Mouse (Mus musculus) MEL (cell line): ENCODE data around the gene Adgrg7. TPM values are rescaled to one million over a fixed set of nuclear protein-coding genes. Genes with fewer than 3 reads are reported as not detected.

Experiments
- DNase-seq: peaks from one replicate; pipeline ENCODE4 v3.0.0; 2011; ENCODE audit warnings: low read depth, low spot score
- H3K27ac ChIP-seq: 2 replicates; pipeline ENCODE4 v1.5.1; 2012; ENCODE audit warnings: low read depth, mild to moderate bottlenecking, control low read depth, low read length, moderate library complexity; ENCODE audit not compliant: control insufficient read depth
- H3K27me3 ChIP-seq, 2 experiments: fragments of 150-350 bp in 1 of 2; sonication (generic) in 1 of 2; 2 replicates each; pipeline ENCODE4 v1.6.1; 2012; ENCODE audit warnings: low read length in 2 of 2, mild to moderate bottlenecking in 2 of 2, improper control_type of control experiment in 1 of 2, moderate library complexity in 1 of 2; ENCODE audit not compliant: insufficient read depth in 2 of 2, control insufficient read depth in 1 of 2
- H3K36me3 ChIP-seq, 2 experiments: 2 replicates each; pipeline ENCODE4 v1.6.1; 2012 to 2014; ENCODE audit warnings: low read length in 2 of 2, improper control_type of control experiment in 1 of 2, inconsistent platforms in 1 of 2, mild to moderate bottlenecking in 1 of 2; ENCODE audit not compliant: insufficient read depth in 2 of 2, control insufficient read depth in 1 of 2
- H3K4me1 ChIP-seq, 2 experiments: fragments of 150-350 bp in 1 of 2; sonication (generic) in 1 of 2; 2 replicates each; pipeline ENCODE4 v1.6.1; 2012; ENCODE audit warnings: low read length in 2 of 2, improper control_type of control experiment in 1 of 2, mild to moderate bottlenecking in 1 of 2; ENCODE audit not compliant: insufficient read depth in 2 of 2, control insufficient read depth in 1 of 2
- H3K4me3 ChIP-seq, 2 experiments: fragments of 150-350 bp in 1 of 2; sonication (generic) in 1 of 2; 2 replicates each; pipeline ENCODE4 v1.5.1; 2012; ENCODE audit warnings: low read depth in 2 of 2, low read length in 2 of 2, mild to moderate bottlenecking in 2 of 2, moderate library complexity in 2 of 2, control low read depth in 1 of 2, improper control_type of control experiment in 1 of 2; ENCODE audit not compliant: control insufficient read depth in 1 of 2, insufficient read depth in 1 of 2
- H3K79me2 ChIP-seq: 2 replicates; pipeline ENCODE4 v1.6.1; 2012; ENCODE audit warnings: mild to moderate bottlenecking, low read length, moderate library complexity; ENCODE audit not compliant: control insufficient read depth, poor library complexity, insufficient read depth
- H3K9ac ChIP-seq: 2 replicates; pipeline ENCODE4 v1.6.1; 2012; ENCODE audit warnings: low read depth, mild to moderate bottlenecking, control low read depth, low read length, moderate library complexity; ENCODE audit not compliant: control insufficient read depth, poor library complexity, severe bottlenecking
- H3K9me3 ChIP-seq: fragments of 150-350 bp; sonication (generic); replicated peaks from 2 replicates; pipeline ENCODE4 v1.6.1; 2012; ENCODE audit warnings: mild to moderate bottlenecking, low read length, improper control_type of control experiment, moderate library complexity; ENCODE audit not compliant: insufficient read depth
- BHLHE40 ChIP-seq: IDR thresholded peaks from 2 replicates; pipeline ENCODE4 v1.6.1; 2012; ENCODE audit warnings: low read depth, mild to moderate bottlenecking, inconsistent platforms, low read length, improper control_type of control experiment, borderline replicate concordance
- CHD1 ChIP-seq: IDR thresholded peaks from 2 replicates; pipeline ENCODE4 v1.6.1; 2012; ENCODE audit warnings: low read depth, mild to moderate bottlenecking, inconsistent platforms, low read length, improper control_type of control experiment
- CHD2 ChIP-seq: IDR thresholded peaks from 2 replicates; pipeline ENCODE4 v1.6.1; 2011; ENCODE audit warnings: low read length, improper control_type of control experiment
- EP300 ChIP-seq, 2 experiments: IDR thresholded peaks; 2 replicates each; pipeline ENCODE4 v1.6.1; 2011; ENCODE audit warnings: improper control_type of control experiment in 2 of 2, low read length in 2 of 2, low read depth in 1 of 2, mild to moderate bottlenecking in 1 of 2
- ETS1 ChIP-seq: IDR thresholded peaks from 2 replicates; pipeline ENCODE4 v1.6.1; 2012; ENCODE audit warnings: low read depth, mild to moderate bottlenecking, inconsistent platforms, low read length, improper control_type of control experiment, moderate library complexity
- GATA1 ChIP-seq: IDR thresholded peaks from 2 replicates; pipeline ENCODE4 v1.6.1; 2011; ENCODE audit warnings: low read depth, low read length, improper control_type of control experiment
- KAT2A ChIP-seq: conservative IDR thresholded peaks from 2 replicates; pipeline ENCODE4 v1.6.1; 2012; ENCODE audit warnings: low read depth, low read length, improper control_type of control experiment, inconsistent platforms
- MAFK ChIP-seq: IDR thresholded peaks from 2 replicates; pipeline ENCODE4 v1.6.1; 2011; ENCODE audit warnings: low read depth, mild to moderate bottlenecking, low read length, improper control_type of control experiment, borderline replicate concordance
- MAX ChIP-seq: IDR thresholded peaks from 2 replicates; pipeline ENCODE4 v1.6.1; 2011; ENCODE audit warnings: low read length, improper control_type of control experiment
- MXI1 ChIP-seq: IDR thresholded peaks from 2 replicates; pipeline ENCODE4 v1.6.1; 2011; ENCODE audit warnings: mild to moderate bottlenecking, low read depth, low read length, improper control_type of control experiment
- MYC ChIP-seq: IDR thresholded peaks from 2 replicates; pipeline ENCODE4 v1.6.1; 2011; ENCODE audit warnings: low read depth, mild to moderate bottlenecking, low read length, improper control_type of control experiment, moderate library complexity
- NELFE ChIP-seq: IDR thresholded peaks from 2 replicates; pipeline ENCODE4 v1.6.1; 2011; ENCODE audit warnings: low read depth, low read length, improper control_type of control experiment
- POLR2A ChIP-seq, 2 experiments: IDR thresholded peaks; 2 replicates each; pipeline ENCODE4 v1.6.1; 2011 to 2012; ENCODE audit warnings: low read length in 2 of 2, mild to moderate bottlenecking in 2 of 2, control low read depth in 1 of 2, improper control_type of control experiment in 1 of 2, low read depth in 1 of 2, moderate library complexity in 1 of 2; ENCODE audit not compliant: control insufficient read depth in 1 of 2, insufficient read depth in 1 of 2, poor library complexity in 1 of 2
- POLR2AphosphoS2 ChIP-seq: IDR thresholded peaks from 2 replicates; pipeline ENCODE4 v1.6.1; 2011; ENCODE audit warnings: low read length, improper control_type of control experiment
- RCOR1 ChIP-seq: IDR thresholded peaks from 2 replicates; pipeline ENCODE4 v1.6.1; 2012; ENCODE audit warnings: low read depth, mild to moderate bottlenecking, inconsistent platforms, low read length, improper control_type of control experiment
- SIN3A ChIP-seq: IDR thresholded peaks from 2 replicates; pipeline ENCODE4 v1.6.1; 2012; ENCODE audit warnings: low read length, improper control_type of control experiment, inconsistent platforms
- TBP ChIP-seq: IDR thresholded peaks from 2 replicates; pipeline ENCODE4 v1.8.0; 2011; ENCODE audit warnings: low read depth, low read length, improper control_type of control experiment
- TCF12 ChIP-seq: IDR thresholded peaks from 2 replicates; pipeline ENCODE4 v1.6.1; 2014; ENCODE audit warnings: low read depth, mild to moderate bottlenecking, inconsistent platforms, low read length, improper control_type of control experiment, moderate library complexity
- USF1 ChIP-seq: IDR thresholded peaks from 2 replicates; pipeline ENCODE4 v1.6.1; 2014; ENCODE audit warnings: low read depth, mild to moderate bottlenecking, inconsistent platforms, low read length, improper control_type of control experiment, moderate library complexity
- USF2 ChIP-seq, 2 experiments: IDR thresholded peaks; 2 replicates each; pipeline ENCODE4 v1.6.1; 2011 to 2012; ENCODE audit warnings: improper control_type of control experiment in 2 of 2, low read length in 2 of 2, borderline replicate concordance in 1 of 2, inconsistent platforms in 1 of 2, low read depth in 1 of 2, mild to moderate bottlenecking in 1 of 2; ENCODE audit not compliant: insufficient read depth in 1 of 2
- ZMIZ1 ChIP-seq: IDR thresholded peaks from 2 replicates; pipeline ENCODE4 v1.6.1; 2012; ENCODE audit warnings: low read depth, mild to moderate bottlenecking, inconsistent platforms, low read length, improper control_type of control experiment, moderate library complexity
- polyA plus RNA-seq, 2 experiments: library from polyadenylated mRNA; stranded (reverse) in 1 of 2; unstranded in 1 of 2; fragments of >175 nt in 1 of 2; fragments of >200 nt in 1 of 2; gene quantifications; 2 replicates each; pipeline versions ENCODE4 v1.2.1 to v1.2.4; 2012; ENCODE audit warnings: low replicate concordance in 2 of 2, low read depth in 1 of 2; ENCODE audit not compliant: insufficient read length in 2 of 2, insufficient read depth in 1 of 2, missing spikeins in 1 of 2
- total RNA-seq: library from RNA; depleted of rRNA; stranded (reverse); fragments of 300-350 nt; gene quantifications from 2 replicates; pipeline ENCODE4 v1.2.3, GENCODE M21; 2012

The Adgrg7 gene
- total and polyA plus RNA-seq, 3 experiments, result 40.5 to 45.4 TPM; not detected in 1

DNA sequence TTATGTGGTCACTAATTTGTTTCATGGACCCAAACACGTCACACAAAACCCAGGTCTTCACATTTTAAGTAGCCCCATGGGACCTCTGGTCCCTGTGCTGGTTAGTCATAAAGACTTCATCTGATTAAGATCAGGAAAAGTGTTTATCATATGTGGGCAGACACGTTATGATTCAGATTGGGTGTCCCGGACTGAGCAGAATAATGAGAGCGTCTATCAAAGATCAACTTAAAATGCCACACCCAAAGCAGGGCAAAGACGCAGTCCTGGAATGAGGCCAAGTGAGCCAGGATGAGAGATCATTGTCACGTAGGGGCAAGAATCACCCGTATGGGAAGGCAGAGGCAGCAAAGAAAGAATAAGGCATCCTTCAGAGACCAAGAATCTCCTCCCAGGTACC, 3.2 kb upstream of the Adgrg7 start:
- Histone ChIP-seq H3K9ac (no peak overlapping the region), H3K4me1 (peaks cover 13 to 34% of the 10 kb centered on the region in 2 experiments), H3K79me2 (peaks cover 9% of the 10 kb centered on the region), H3K36me3 (peaks cover 0 to 41% of the 10 kb centered on the region in 2 experiments; a peak in 2 of 4 replicates), H3K27me3 (no peaks in the 10 kb centered on the region; a peak in 1 of 4 replicates), H3K4me3 (peak overlapping the region; percentile 6 to 40; a peak in 3 of 4 replicates), H3K27ac (peak overlapping the region; percentile 73), H3K9me3 (no peaks in the 10 kb centered on the region)
- TF ChIP-seq GATA1, result peak; percentile 74
- peak; percentile 55 to 76; a peak in 3 of 4 replicates for TF ChIP-seq EP300 (IDR thresholded peaks at IDR 0.05; ENCODE audit: low read depth in 1 of 2, low read length in 2 of 2)
- no peak for TF ChIP-seq BHLHE40
- TF ChIP-seq USF2 (IDR thresholded peaks at IDR 0.05; ENCODE audit: borderline replicate concordance in 1 of 2, insufficient read depth in 1 of 2, low read depth in 1 of 2, low read length in 2 of 2), result no peak
- no peak for TF ChIP-seq MAFK
- TF ChIP-seq TBP, result no peak
- peak; percentile 61 for TF ChIP-seq TCF12
- TF ChIP-seq CHD2, result no peak
- TF ChIP-seq ETS1, result peak; percentile 61
- TF ChIP-seq RCOR1, result peak; percentile 86
- peak; percentile 69 for DNase-seq

DNA sequence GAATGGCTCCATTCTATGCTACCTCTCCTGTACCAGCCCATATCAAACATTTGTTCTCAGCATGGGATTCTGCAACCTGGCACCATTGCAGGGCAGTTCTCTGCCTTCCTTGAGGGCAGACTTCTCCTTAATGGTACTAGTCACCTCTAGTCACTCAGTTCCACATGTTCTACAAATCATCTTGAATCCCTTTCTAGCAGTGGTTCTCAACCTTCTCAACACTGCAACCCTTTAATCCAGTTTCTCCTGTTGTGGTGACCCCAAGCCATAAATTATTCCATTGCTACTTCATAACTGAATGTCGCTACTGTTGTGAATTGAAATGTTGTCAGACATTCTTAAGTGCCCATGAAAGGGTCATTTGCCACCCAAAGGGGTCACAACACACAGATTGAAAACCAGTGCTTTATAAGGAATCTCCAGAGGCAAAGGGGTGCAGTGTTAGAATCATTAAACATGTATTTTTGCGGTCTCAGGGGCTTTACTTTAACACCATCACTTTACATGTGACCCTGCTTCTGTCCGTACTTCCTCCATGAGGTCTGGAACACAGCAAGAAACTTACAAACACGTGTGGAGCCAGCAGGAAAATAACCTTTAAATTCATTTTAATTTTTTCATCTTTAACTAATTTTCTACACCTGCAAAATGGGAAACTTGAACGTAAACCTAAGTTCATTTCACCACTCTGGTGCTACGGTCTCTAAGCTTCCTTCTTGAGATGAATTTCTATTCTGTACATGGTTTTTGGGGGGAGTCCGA, 1.1 kb downstream of the Adgrg7 start:
- peaks cover 9% of the 10 kb centered on the region for H3K79me2 ChIP-seq
- peak; percentile 67 for DNase-seq
- H3K9ac ChIP-seq, result peak overlapping the region; percentile 69
- H3K9me3 ChIP-seq, result no peaks in the 10 kb centered on the region
- peaks cover 0 to 30% of the 10 kb centered on the region in 2 experiments; a peak in 2 of 4 replicates for H3K36me3 ChIP-seq
- H3K4me3 ChIP-seq, result peak overlapping the region; percentile 81 to 87
- TF ChIP-seq POLR2A (IDR thresholded peaks at IDR 0.05; ENCODE audit: control insufficient read depth in 1 of 2, insufficient read depth in 1 of 2, low read depth in 1 of 2, low read length in 2 of 2, poor library complexity in 1 of 2) (0 out of 4 replicates have a peak, but pooled peaks of 1 of the 2 experiments have one; percentile 26), MXI1 (peak; percentile 93), POLR2AphosphoS2 (no peak), ZMIZ1 (0 out of 2 replicates have a peak, but pooled peaks have one; percentile 15), MYC (peak; percentile 94), TBP (0 out of 2 replicates have a peak, but pooled peaks have one; percentile 29), USF1 (peak; percentile 34; the same call in 1 of the 2 replicates), EP300 (IDR thresholded peaks at IDR 0.05; ENCODE audit: low read depth in 1 of 2, low read length in 2 of 2) (peak in 1 of 2 experiments; percentile 10; a peak in 1 of 4 replicates), BHLHE40 (no peak), KAT2A (no peak), NELFE (peak; percentile 12; the same call in 1 of the 2 replicates), MAX (peak; percentile 78), CHD1 (peak; percentile 86), TCF12 (peak; percentile 24; the same call in 1 of the 2 replicates), SIN3A (peak; percentile 48; the same call in 1 of the 2 replicates)
- H3K4me1 ChIP-seq, result peaks cover 14 to 16% of the 10 kb centered on the region in 2 experiments
- H3K27me3 ChIP-seq, result no peaks in the 10 kb centered on the region; a peak in 1 of 4 replicates
- H3K27ac ChIP-seq, result peak overlapping the region; percentile 67
